Mouse (Mus musculus): ENCODE data around the gene Zfp324. TPM values are rescaled to one million over a fixed set of nuclear protein-coding genes. Genes with fewer than 3 reads are reported as not detected.

The Zfp324 gene
- polyA plus RNA-seq, 1 experiment = 0.75 TPM

DNA sequence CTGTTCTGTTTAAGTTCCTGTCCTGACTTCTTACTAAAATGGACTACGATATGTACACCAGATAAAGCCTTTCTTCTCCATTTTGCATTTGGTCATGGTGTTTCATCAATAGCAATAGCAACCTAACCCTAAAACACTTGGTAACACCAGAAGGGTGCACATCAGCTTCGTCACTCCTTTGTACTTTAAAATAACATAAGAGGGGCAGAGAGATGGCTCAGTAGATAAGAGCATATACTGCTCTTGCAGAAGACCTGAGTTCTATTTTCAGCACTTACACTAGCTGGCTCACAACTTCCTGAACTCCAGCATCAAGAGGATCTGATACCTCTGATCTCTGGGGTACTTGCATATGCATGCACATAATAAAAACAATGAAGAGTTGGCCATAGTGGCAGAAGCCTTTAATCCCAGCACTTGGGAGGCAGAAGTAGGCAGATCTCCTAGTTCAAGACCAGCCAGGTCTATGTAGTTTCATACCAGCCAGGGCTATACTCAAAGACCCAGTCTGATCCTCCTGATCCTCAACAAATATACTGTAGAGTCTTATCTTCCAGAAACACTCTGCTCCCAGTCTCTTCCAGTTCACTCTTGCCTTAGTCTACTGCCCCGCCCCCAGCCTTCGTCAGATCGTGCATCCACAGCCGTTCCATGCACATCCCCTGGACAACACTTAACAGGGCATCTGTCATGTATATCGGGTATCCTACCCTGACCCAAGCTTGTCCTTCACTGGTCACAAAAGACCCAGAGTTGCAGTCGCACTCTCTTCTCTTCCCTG is 22.0 kb downstream of the Zfp324 start:
- Histone ChIP-seq H3K36me3 (ENCODE audit: control insufficient read depth, insufficient read depth, low read length) (no peaks in the 10 kb centered on the region; the same call in 1 of the 2 replicates), H3K27me3 (ENCODE audit: control insufficient read depth, insufficient read depth, low read length) (no peaks in the 10 kb centered on the region), H3K4me3 (ENCODE audit: control insufficient read depth, low read depth, low read length) (no peak overlapping the region), H3K27ac (ENCODE audit: control insufficient read depth, insufficient read depth, low read depth, low read length) (no peak overlapping the region), H3K4me1 (ENCODE audit: control insufficient read depth, insufficient read depth, low read length) (peaks cover 2% of the 10 kb centered on the region)
- no peak for TF ChIP-seq CTCF (IDR thresholded peaks at IDR 0.05; ENCODE audit: control insufficient read depth, insufficient read depth, insufficient replicate concordance, low read depth, low read length)

DNA sequence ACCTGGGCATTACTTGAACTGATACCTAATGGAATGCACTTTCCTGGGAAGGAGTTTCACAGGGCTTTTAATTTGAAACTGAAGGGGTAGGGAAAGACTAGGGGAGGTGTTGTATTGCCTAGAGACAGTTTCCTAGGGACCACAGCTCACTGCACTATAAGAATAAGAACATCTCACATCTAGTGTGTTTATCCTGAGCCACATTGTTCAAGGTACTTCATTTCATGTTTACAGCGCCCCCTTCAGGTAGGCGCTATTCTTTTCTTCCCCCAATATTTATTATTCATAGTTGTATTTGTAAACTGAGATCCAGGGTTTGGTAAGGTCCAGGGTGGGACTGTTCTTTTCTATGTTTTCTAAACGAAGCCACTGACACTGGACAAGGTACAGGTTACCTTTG is 26.6 kb downstream of the Zfp324 start:
- no peaks in the 10 kb centered on the region for H3K36me3 ChIP-seq (ENCODE audit: control insufficient read depth, insufficient read depth, low read length)
- H3K27ac ChIP-seq (ENCODE audit: control insufficient read depth, insufficient read depth, low read depth, low read length) = no peak overlapping the region
- H3K4me1 ChIP-seq (ENCODE audit: control insufficient read depth, insufficient read depth, low read length) = peaks cover 2% of the 10 kb centered on the region
- no peak overlapping the region for H3K4me3 ChIP-seq (ENCODE audit: control insufficient read depth, low read depth, low read length)
- TF ChIP-seq POLR2A (IDR thresholded peaks at IDR 0.05; ENCODE audit: control insufficient read depth, low read depth, low read length) = no peak
- no peak for TF ChIP-seq CTCF (IDR thresholded peaks at IDR 0.05; ENCODE audit: control insufficient read depth, insufficient read depth, insufficient replicate concordance, low read depth, low read length)
- no peaks in the 10 kb centered on the region for H3K27me3 ChIP-seq (ENCODE audit: control insufficient read depth, insufficient read depth, low read length)

DNA sequence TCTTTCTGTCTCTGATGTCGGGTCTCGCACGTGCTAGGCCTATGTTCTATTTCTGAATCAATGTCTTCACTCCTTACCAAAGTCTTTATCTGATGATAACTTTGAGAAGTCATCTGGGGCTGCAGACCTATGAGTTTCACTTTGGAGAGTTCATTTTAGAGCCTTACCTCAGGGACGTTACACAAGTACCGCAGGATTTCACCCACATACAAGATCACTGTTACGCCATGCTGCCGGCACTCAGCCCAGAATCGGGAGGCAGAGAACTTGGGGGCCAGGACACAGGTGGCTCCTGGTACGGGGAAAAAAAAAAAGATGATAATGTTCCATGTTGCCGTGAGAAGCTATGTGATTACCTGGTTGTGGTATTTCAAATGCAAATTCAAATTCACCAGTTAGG is 27.5 kb downstream of the Zfp324 start:
- peaks cover 2% of the 10 kb centered on the region for H3K4me1 ChIP-seq (ENCODE audit: control insufficient read depth, insufficient read depth, low read length)
- no peak overlapping the region for H3K27ac ChIP-seq (ENCODE audit: control insufficient read depth, insufficient read depth, low read depth, low read length)
- no peak overlapping the region for H3K4me3 ChIP-seq (ENCODE audit: control insufficient read depth, low read depth, low read length)
- H3K36me3 ChIP-seq (ENCODE audit: control insufficient read depth, insufficient read depth, low read length) = no peaks in the 10 kb centered on the region
- H3K27me3 ChIP-seq (ENCODE audit: control insufficient read depth, insufficient read depth, low read length) = no peaks in the 10 kb centered on the region
- TF ChIP-seq POLR2A (IDR thresholded peaks at IDR 0.05; ENCODE audit: control insufficient read depth, low read depth, low read length) (no peak), CTCF (IDR thresholded peaks at IDR 0.05; ENCODE audit: control insufficient read depth, insufficient read depth, insufficient replicate concordance, low read depth, low read length) (no peak)

DNA sequence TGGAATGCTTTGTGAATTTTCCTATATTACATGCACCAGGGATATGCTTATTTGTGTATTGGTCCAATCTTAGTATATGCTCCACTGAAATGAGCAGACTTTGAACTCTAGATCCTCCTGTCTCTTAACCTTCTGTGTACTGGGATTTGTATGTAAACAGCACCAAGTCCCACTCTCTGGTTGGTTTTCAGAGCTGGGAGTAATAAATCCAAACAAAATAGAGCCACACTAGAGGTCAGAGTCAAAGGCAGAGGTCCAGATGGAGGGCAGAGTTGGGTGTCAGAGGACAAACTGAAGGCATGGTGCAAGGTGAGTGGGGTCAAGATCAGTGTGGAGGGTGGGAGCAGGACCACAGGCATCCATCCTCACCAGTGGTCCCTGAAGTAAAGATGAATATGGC is 30.2 kb downstream of the Zfp324 start:
- Histone ChIP-seq H3K36me3 (ENCODE audit: control insufficient read depth, insufficient read depth, low read length) (no peaks in the 10 kb centered on the region), H3K27ac (ENCODE audit: control insufficient read depth, insufficient read depth, low read depth, low read length) (no peak overlapping the region), H3K27me3 (ENCODE audit: control insufficient read depth, insufficient read depth, low read length) (no peaks in the 10 kb centered on the region), H3K4me1 (ENCODE audit: control insufficient read depth, insufficient read depth, low read length) (no peaks in the 10 kb centered on the region; the same call in none of the 2 replicates), H3K4me3 (ENCODE audit: control insufficient read depth, low read depth, low read length) (no peak overlapping the region)
- TF ChIP-seq POLR2A (IDR thresholded peaks at IDR 0.05; ENCODE audit: control insufficient read depth, low read depth, low read length) (no peak), CTCF (IDR thresholded peaks at IDR 0.05; ENCODE audit: control insufficient read depth, insufficient read depth, insufficient replicate concordance, low read depth, low read length) (no peak)

DNA sequence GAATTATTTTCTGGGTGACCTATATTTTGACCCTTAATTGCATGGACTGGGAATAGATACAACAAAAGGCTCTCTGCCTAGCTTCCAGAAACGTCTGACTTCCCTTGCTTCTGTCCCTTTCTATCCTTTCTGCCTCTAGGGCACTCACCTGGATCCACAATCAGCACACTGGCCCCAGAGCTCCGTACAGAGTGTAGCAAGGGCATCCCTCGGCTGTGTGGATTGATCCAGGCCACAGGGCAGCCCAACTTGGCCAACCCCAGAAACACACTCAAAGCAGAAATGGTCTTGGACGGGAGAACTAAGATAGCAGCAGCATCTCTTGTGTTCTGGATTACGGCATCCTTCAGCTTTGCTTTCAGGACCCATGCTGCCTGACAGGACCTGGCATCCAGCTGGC is 31.6 kb downstream of the Zfp324 start:
- Histone ChIP-seq H3K36me3 (ENCODE audit: control insufficient read depth, insufficient read depth, low read length) (no peaks in the 10 kb centered on the region), H3K27ac (ENCODE audit: control insufficient read depth, insufficient read depth, low read depth, low read length) (no peak overlapping the region), H3K4me3 (ENCODE audit: control insufficient read depth, low read depth, low read length) (no peak overlapping the region; the same call in none of the 2 replicates), H3K4me1 (ENCODE audit: control insufficient read depth, insufficient read depth, low read length) (no peaks in the 10 kb centered on the region; the same call in none of the 2 replicates), H3K27me3 (ENCODE audit: control insufficient read depth, insufficient read depth, low read length) (no peaks in the 10 kb centered on the region)
- TF ChIP-seq POLR2A (IDR thresholded peaks at IDR 0.05; ENCODE audit: control insufficient read depth, low read depth, low read length) (no peak), CTCF (IDR thresholded peaks at IDR 0.05; ENCODE audit: control insufficient read depth, insufficient read depth, insufficient replicate concordance, low read depth, low read length) (no peak)

DNA sequence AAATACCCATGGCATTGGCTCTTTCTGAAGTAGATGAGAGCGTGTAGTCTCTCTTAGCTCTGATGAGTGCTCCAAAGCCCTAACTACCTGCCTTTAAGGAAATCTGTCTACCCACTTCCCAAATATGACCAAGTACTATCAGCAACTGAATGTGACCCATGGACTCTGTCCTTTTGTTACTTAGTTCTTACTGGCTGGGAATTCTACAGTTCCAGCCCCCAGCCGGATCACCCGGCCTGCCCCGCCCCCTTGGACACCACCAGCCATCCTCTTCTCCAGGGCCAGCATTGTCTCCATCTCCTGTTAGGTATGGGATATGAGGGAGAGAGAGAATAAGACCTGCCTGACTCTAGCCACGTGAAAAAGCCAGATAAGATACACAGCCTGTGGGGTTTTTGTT is 32.4 kb downstream of the Zfp324 start, which contains the start of gene Slc27a5:
Gene Slc27a5 (minus strand): TSS at position 140 of the 400 bp plus-strand sequence.
- H3K4me3 ChIP-seq (ENCODE audit: control insufficient read depth, low read depth, low read length) = no peak within 1 kb of the TSS; the same call in none of the 2 replicates
- H3K27ac ChIP-seq (ENCODE audit: control insufficient read depth, insufficient read depth, low read depth, low read length) = peak within 1 kb of the TSS; percentile 61; the same call in 1 of the 2 replicates
- H3K27me3 ChIP-seq (ENCODE audit: control insufficient read depth, insufficient read depth, low read length) = no peaks in the 10 kb centered on the region
- H3K4me1 ChIP-seq (ENCODE audit: control insufficient read depth, insufficient read depth, low read length) = no peaks in the 10 kb centered on the region; the same call in none of the 2 replicates
- TF ChIP-seq CTCF (IDR thresholded peaks at IDR 0.05; ENCODE audit: control insufficient read depth, insufficient read depth, insufficient replicate concordance, low read depth, low read length) (no peak), POLR2A (IDR thresholded peaks at IDR 0.05; ENCODE audit: control insufficient read depth, low read depth, low read length) (no peak)
- no peaks in the 10 kb centered on the region for H3K36me3 ChIP-seq (ENCODE audit: control insufficient read depth, insufficient read depth, low read length)

DNA sequence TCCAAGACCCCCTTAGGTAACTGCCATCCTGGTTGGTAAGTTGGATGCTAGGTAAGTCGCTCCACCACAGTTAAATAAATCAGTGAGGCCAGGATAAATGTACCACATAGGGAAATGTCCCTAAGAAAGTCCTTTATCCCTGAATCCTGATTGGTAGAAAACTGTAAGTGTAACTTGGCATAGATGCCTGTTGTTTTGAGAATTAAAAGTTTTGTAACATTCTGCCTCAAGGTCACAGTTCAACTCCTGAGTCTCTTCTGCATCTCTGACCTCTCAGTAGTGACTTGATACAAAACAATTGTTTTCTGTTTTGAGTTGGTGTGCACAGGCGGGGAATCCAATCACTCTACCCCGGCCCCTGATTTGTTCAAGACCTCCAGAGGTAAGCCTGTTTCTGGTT is 33.2 kb downstream of the Zfp324 start, which contains the start of gene Trim28:
Gene Trim28 (plus strand): TSS at position 264 of the 400 bp plus-strand sequence.
- Histone ChIP-seq H3K4me3 (ENCODE audit: control insufficient read depth, low read depth, low read length) (no peak within 1 kb of the TSS), H3K4me1 (ENCODE audit: control insufficient read depth, insufficient read depth, low read length) (no peaks in the 10 kb centered on the region; the same call in none of the 2 replicates), H3K27ac (ENCODE audit: control insufficient read depth, insufficient read depth, low read depth, low read length) (peak within 1 kb of the TSS; percentile 61; the same call in 1 of the 2 replicates), H3K36me3 (ENCODE audit: control insufficient read depth, insufficient read depth, low read length) (no peaks in the 10 kb centered on the region), H3K27me3 (ENCODE audit: control insufficient read depth, insufficient read depth, low read length) (no peaks in the 10 kb centered on the region)
- no peak for TF ChIP-seq CTCF (IDR thresholded peaks at IDR 0.05; ENCODE audit: control insufficient read depth, insufficient read depth, insufficient replicate concordance, low read depth, low read length)
- no peak for TF ChIP-seq POLR2A (IDR thresholded peaks at IDR 0.05; ENCODE audit: control insufficient read depth, low read depth, low read length)

All from testis, adult 2 months (tissue).